Mouse (Mus musculus): Measurements from ENCODE around the gene Sh2b2.
"Not testable (repeated sequence)": the region's sequence is repeated elsewhere in the genome, so short reads cannot be mapped to it uniquely, and the experiment has no call there.

Gene Sh2b2

GRCm38 (mm10) chr5:136237607-136238006, 8.7 kb downstream of the Sh2b2 start:
- peak; percentile 17 for DNase-seq

GRCm38 (mm10) chr5:136236611-136237010, 9.7 kb downstream of the Sh2b2 start:
- DNase-seq = no peak

GRCm38 (mm10) chr5:136230348-136231035, 15.9 kb downstream of the Sh2b2 start:
- no peak for DNase-seq

GRCm38 (mm10) chr5:136226246-136226876, 20.0 kb downstream of the Sh2b2 start:
- no peak for DNase-seq

- no peak for DNase-seq
These were observed 27.8 kb downstream of the Sh2b2 start for GRCm38 (mm10) chr5:136218585-136218984.

- no peak for DNase-seq
These were observed 28.4 kb downstream of the Sh2b2 start for GRCm38 (mm10) chr5:136217932-136218381.

- no peak for DNase-seq
These were observed 29.2 kb downstream of the Sh2b2 start for GRCm38 (mm10) chr5:136217004-136217665.

- DNase-seq = no peak
These were observed 30.4 kb downstream of the Sh2b2 start for GRCm38 (mm10) chr5:136215958-136216357.

- DNase-seq = no peak
These were observed 31.1 kb downstream of the Sh2b2 start for GRCm38 (mm10) chr5:136215211-136215610.

GRCm38 (mm10) chr5:136213716-136214115, 32.6 kb downstream of the Sh2b2 start:
- no peak for DNase-seq

GRCm38 (mm10) chr5:136212716-136213115, 33.6 kb downstream of the Sh2b2 start:
- DNase-seq = no peak

GRCm38 (mm10) chr5:136211341-136212102, 34.8 kb downstream of the Sh2b2 start:
- not testable (repeated sequence) for DNase-seq

GRCm38 (mm10) chr5:136210549-136210948, 35.8 kb downstream of the Sh2b2 start:
- DNase-seq = no peak

GRCm38 (mm10) chr5:136201832-136202231, 44.5 kb downstream of the Sh2b2 start:
- DNase-seq = peak; percentile 74

- peak; percentile 37 for DNase-seq
These were observed 46.8 kb downstream of the Sh2b2 start for GRCm38 (mm10) chr5:136199526-136199925.

GRCm38 (mm10) chr5:136198474-136199391, 47.6 kb downstream of the Sh2b2 start, which contains the start of gene Prkrip1:
Gene Prkrip1 (minus strand): TSS chr5:136198963.
- peak; percentile 95 for DNase-seq

- DNase-seq = no peak
These were observed 54.5 kb downstream of the Sh2b2 start for GRCm38 (mm10) chr5:136191870-136192269.

- peak; percentile 60 for DNase-seq
These were observed 59.6 kb downstream of the Sh2b2 start for GRCm38 (mm10) chr5:136186723-136187122.

GRCm38 (mm10) chr5:136183766-136184165, 62.6 kb downstream of the Sh2b2 start:
- DNase-seq = no peak

GRCm38 (mm10) chr5:136182830-136183229, 63.5 kb downstream of the Sh2b2 start:
- DNase-seq = no peak

GRCm38 (mm10) chr5:136182049-136182448, 64.3 kb downstream of the Sh2b2 start:
- DNase-seq = no peak

GRCm38 (mm10) chr5:136181197-136181596, 65.2 kb downstream of the Sh2b2 start:
- DNase-seq = no peak
